Mouse (Mus musculus) T-cell, adult 2 months (primary cell): Measurements from ENCODE around the gene Ap5z1.

Source experiments
- DNase-seq: peaks from one replicate; pipeline ENCODE4 v3.0.0; 2022; ENCODE audit warnings: low spot score

The Ap5z1 gene

GRCm38 (mm10) chr5:142473696-142474095 is 10.0 kb downstream of the Ap5z1 start:
- DNase-seq: no peak

GRCm38 (mm10) chr5:142475669-142476068 is 11.9 kb downstream of the Ap5z1 start:
- no peak for DNase-seq

- DNase-seq: no peak
These were observed 13.6 kb downstream of the Ap5z1 start for GRCm38 (mm10) chr5:142477346-142477745.

GRCm38 (mm10) chr5:142477866-142478615 is 14.3 kb downstream of the Ap5z1 start:
- DNase-seq: no peak

- peak; percentile 60 for DNase-seq
These were observed 15.2 kb downstream of the Ap5z1 start for GRCm38 (mm10) chr5:142478829-142479435.

- DNase-seq: peak; percentile 28
These were observed 18.8 kb downstream of the Ap5z1 start for GRCm38 (mm10) chr5:142482512-142482911.

GRCm38 (mm10) chr5:142483581-142483980 is 19.8 kb downstream of the Ap5z1 start:
- no peak for DNase-seq

GRCm38 (mm10) chr5:142486654-142487053 is 22.9 kb downstream of the Ap5z1 start:
- no peak for DNase-seq

GRCm38 (mm10) chr5:142489955-142490707 is 26.4 kb downstream of the Ap5z1 start:
- no peak for DNase-seq

GRCm38 (mm10) chr5:142493307-142493706 is 29.6 kb downstream of the Ap5z1 start:
- DNase-seq: no peak

GRCm38 (mm10) chr5:142495321-142496096 is 31.8 kb downstream of the Ap5z1 start:
- DNase-seq: no peak

GRCm38 (mm10) chr5:142498964-142499363 is 35.2 kb downstream of the Ap5z1 start:
- DNase-seq: no peak

GRCm38 (mm10) chr5:142500918-142501317 is 37.2 kb downstream of the Ap5z1 start:
- DNase-seq: peak; percentile 38

GRCm38 (mm10) chr5:142502414-142502813 is 38.7 kb downstream of the Ap5z1 start:
- peak; percentile 38 for DNase-seq

GRCm38 (mm10) chr5:142504175-142504574 is 40.4 kb downstream of the Ap5z1 start:
- DNase-seq: no peak

GRCm38 (mm10) chr5:142505695-142506423 is 42.1 kb downstream of the Ap5z1 start:
- no peak for DNase-seq

GRCm38 (mm10) chr5:142509141-142510060 is 45.7 kb downstream of the Ap5z1 start:
- no peak for DNase-seq

- DNase-seq: no peak
These were observed 46.3 kb downstream of the Ap5z1 start for GRCm38 (mm10) chr5:142510061-142510414.

GRCm38 (mm10) chr5:142512112-142512511 is 48.4 kb downstream of the Ap5z1 start:
- DNase-seq: no peak

GRCm38 (mm10) chr5:142518973-142519372 is 55.2 kb downstream of the Ap5z1 start:
- no peak for DNase-seq
